Mouse (Mus musculus): ENCODE results near the gene Coq10b. TPM values are rescaled to one million over a fixed set of nuclear protein-coding genes. Genes with fewer than 3 reads are reported as not detected.

Coq10b gene
- polyA plus RNA-seq, 1 experiment from 2014 or later, result 32.9 TPM

- no peaks in the 10 kb centered on the region for H3K4me1 ChIP-seq (ENCODE audit: insufficient read depth, low read depth, low read length)
- no peak overlapping the region for H3K9ac ChIP-seq (replicated peaks; ENCODE audit: low read depth)
- no peak for DNase-seq (ENCODE audit: low spot score)
- H3K27ac ChIP-seq (ENCODE audit: low read length), result no peak overlapping the region
- H3K36me3 ChIP-seq (ENCODE audit: insufficient read depth, low read length), result no peaks in the 10 kb centered on the region
- H3K27me3 ChIP-seq (replicated peaks; ENCODE audit: insufficient read depth, low read length), result no peaks in the 10 kb centered on the region
- no peak for ATAC-seq
- no peak for TF ChIP-seq CTCF (IDR thresholded peaks at IDR 0.05)
- no peak for TF ChIP-seq EP300 (IDR thresholded peaks at IDR 0.05)
- H3K4me2 ChIP-seq (replicated peaks; ENCODE audit: low read depth, low read length), result no peak overlapping the region
- H3K4me3 ChIP-seq (ENCODE audit: low read depth, low read length), result no peak overlapping the region
- H3K9me3 ChIP-seq (ENCODE audit: low read length), result no peaks in the 10 kb centered on the region
These were observed 21.4 kb upstream of the Coq10b start for GRCm38 (mm10) chr1:55031026-55031779.

DNA sequence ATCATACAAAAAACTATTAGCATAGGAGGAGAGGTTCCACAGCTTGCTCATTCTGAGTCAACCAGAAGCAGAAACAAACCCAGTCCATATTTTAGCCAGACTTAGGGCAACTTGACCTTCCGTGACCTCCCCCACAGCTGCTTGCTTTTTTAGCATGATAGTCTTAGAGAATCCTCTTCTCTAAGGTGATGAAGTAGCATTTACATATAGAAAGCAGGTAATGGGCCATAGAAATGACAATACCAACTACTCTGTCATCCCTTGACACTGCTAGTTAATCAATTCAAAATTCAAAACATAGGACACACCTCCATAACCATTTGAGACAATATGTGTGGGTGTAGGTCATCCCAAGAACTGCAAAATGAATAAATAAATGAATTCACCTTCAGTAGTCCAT, 12.6 kb upstream of the Coq10b start:
- Histone ChIP-seq H3K4me2 (replicated peaks; ENCODE audit: low read depth, low read length) (no peak overlapping the region), H3K4me1 (ENCODE audit: insufficient read depth, low read depth, low read length) (no peaks in the 10 kb centered on the region), H3K27me3 (replicated peaks; ENCODE audit: insufficient read depth, low read length) (no peaks in the 10 kb centered on the region), H3K4me3 (ENCODE audit: low read depth, low read length) (no peak overlapping the region), H3K27ac (ENCODE audit: low read length) (no peak overlapping the region), H3K9ac (replicated peaks; ENCODE audit: low read depth) (no peak overlapping the region), H3K9me3 (ENCODE audit: low read length) (0 out of 2 replicates have a peak, but pooled peaks cover 6% of the 10 kb centered on the region), H3K36me3 (ENCODE audit: insufficient read depth, low read length) (no peaks in the 10 kb centered on the region)
- no peak for DNase-seq (ENCODE audit: low spot score)
- WGBS, result 90% methylated on average over 1 of the region's 1 CpGs
- no peak for ATAC-seq
- no peak for TF ChIP-seq EP300 (IDR thresholded peaks at IDR 0.05)
- TF ChIP-seq CTCF (IDR thresholded peaks at IDR 0.05), result no peak

DNA sequence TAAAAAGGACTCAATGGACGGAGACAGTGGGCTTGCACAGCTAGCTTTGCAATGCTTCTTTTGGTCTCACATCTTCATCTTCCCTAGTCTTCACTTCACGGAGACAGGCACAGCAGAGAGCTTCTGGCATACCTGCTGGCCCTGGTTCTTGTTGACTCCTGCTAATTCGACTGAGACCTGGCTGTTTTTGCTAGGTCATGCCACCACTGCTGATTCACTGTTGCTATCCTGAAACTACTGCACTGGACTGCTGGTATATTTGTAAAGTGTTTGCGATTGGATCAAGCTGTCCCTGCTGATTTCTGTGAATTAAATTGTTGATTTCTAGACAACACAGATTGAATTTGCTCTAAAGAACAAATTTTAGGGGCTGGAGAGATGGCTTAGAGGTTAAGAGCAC, 10.9 kb upstream of the Coq10b start:
- no peaks in the 10 kb centered on the region for H3K27me3 ChIP-seq (replicated peaks; ENCODE audit: insufficient read depth, low read length)
- no peak overlapping the region for H3K27ac ChIP-seq (ENCODE audit: low read length)
- H3K9ac ChIP-seq (replicated peaks; ENCODE audit: low read depth), result no peak overlapping the region
- DNase-seq (ENCODE audit: low spot score) (no peak), ATAC-seq (no peak)
- H3K9me3 ChIP-seq (ENCODE audit: low read length), result 0 out of 2 replicates have a peak, but pooled peaks cover 6% of the 10 kb centered on the region
- H3K4me2 ChIP-seq (replicated peaks; ENCODE audit: low read depth, low read length), result no peak overlapping the region
- TF ChIP-seq CTCF (IDR thresholded peaks at IDR 0.05) (no peak), EP300 (IDR thresholded peaks at IDR 0.05) (no peak)
- H3K36me3 ChIP-seq (ENCODE audit: insufficient read depth, low read length), result no peaks in the 10 kb centered on the region
- no peak overlapping the region for H3K4me3 ChIP-seq (ENCODE audit: low read depth, low read length)
- WGBS, result 87% methylated on average over 4 of the region's 4 CpGs
- no peaks in the 10 kb centered on the region for H3K4me1 ChIP-seq (ENCODE audit: insufficient read depth, low read depth, low read length)

DNA sequence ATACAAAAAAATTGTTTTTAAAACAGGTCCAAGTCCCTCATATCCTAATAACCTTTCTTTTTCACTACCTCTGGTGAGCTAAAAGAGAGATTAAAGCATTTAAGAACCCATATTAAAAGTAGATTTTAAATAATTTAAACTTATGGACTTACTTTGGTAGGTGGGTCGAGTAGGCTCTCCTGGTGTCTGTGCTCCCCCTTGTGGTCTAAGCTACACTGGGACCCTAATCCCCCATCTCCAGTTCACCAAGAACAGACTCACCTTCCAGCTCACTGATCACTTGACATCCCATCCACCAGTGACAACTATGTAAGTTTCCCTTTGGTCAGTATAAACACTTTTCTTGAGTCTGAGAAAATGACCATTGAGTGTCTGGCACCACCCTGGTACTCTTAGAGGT, 10.3 kb upstream of the Coq10b start:
- Histone ChIP-seq H3K9ac (replicated peaks; ENCODE audit: low read depth) (no peak overlapping the region), H3K27me3 (replicated peaks; ENCODE audit: insufficient read depth, low read length) (no peaks in the 10 kb centered on the region), H3K4me1 (ENCODE audit: insufficient read depth, low read depth, low read length) (no peaks in the 10 kb centered on the region), H3K36me3 (ENCODE audit: insufficient read depth, low read length) (no peaks in the 10 kb centered on the region), H3K4me3 (ENCODE audit: low read depth, low read length) (no peak overlapping the region), H3K9me3 (ENCODE audit: low read length) (0 out of 2 replicates have a peak, but pooled peaks cover 6% of the 10 kb centered on the region), H3K27ac (ENCODE audit: low read length) (no peak overlapping the region), H3K4me2 (replicated peaks; ENCODE audit: low read depth, low read length) (no peak overlapping the region)
- 54% methylated on average over 1 of the region's 1 CpGs for WGBS
- TF ChIP-seq CTCF (IDR thresholded peaks at IDR 0.05), result no peak
- no peak for TF ChIP-seq EP300 (IDR thresholded peaks at IDR 0.05)
- DNase-seq (ENCODE audit: low spot score) (no peak), ATAC-seq (no peak)

DNA sequence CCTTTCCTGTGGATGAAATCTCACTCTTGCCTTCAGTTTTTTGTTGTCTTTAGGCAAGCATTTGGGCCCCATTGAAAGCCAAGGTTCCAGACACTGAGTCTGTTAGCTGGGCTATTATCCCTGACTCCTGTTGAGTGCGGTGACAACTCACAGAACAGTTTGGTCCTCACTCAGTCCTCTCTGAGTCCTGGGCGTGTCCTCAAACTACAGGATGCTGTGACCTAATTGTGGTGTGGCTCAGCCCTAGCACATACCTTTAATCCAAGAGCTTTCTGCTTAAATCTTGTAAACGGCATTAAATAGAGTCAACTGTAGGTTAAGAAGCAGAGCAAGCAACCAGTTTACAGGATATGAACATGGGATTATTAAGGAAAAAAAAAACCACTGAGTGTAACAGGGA, 9.4 kb upstream of the Coq10b start:
- DNase-seq (ENCODE audit: low spot score) (no peak), ATAC-seq (no peak)
- WGBS, result 79% methylated on average over 3 of the region's 3 CpGs
- H3K4me2 ChIP-seq (replicated peaks; ENCODE audit: low read depth, low read length), result no peak overlapping the region
- H3K9me3 ChIP-seq (ENCODE audit: low read length), result 0 out of 2 replicates have a peak, but pooled peaks cover 6% of the 10 kb centered on the region
- H3K4me3 ChIP-seq (ENCODE audit: low read depth, low read length), result no peak overlapping the region
- no peaks in the 10 kb centered on the region for H3K36me3 ChIP-seq (ENCODE audit: insufficient read depth, low read length)
- no peaks in the 10 kb centered on the region for H3K4me1 ChIP-seq (ENCODE audit: insufficient read depth, low read depth, low read length)
- no peak for TF ChIP-seq EP300 (IDR thresholded peaks at IDR 0.05)
- no peak for TF ChIP-seq CTCF (IDR thresholded peaks at IDR 0.05)
- H3K9ac ChIP-seq (replicated peaks; ENCODE audit: low read depth), result no peak overlapping the region
- no peak overlapping the region for H3K27ac ChIP-seq (ENCODE audit: low read length)
- H3K27me3 ChIP-seq (replicated peaks; ENCODE audit: insufficient read depth, low read length), result no peaks in the 10 kb centered on the region

DNA sequence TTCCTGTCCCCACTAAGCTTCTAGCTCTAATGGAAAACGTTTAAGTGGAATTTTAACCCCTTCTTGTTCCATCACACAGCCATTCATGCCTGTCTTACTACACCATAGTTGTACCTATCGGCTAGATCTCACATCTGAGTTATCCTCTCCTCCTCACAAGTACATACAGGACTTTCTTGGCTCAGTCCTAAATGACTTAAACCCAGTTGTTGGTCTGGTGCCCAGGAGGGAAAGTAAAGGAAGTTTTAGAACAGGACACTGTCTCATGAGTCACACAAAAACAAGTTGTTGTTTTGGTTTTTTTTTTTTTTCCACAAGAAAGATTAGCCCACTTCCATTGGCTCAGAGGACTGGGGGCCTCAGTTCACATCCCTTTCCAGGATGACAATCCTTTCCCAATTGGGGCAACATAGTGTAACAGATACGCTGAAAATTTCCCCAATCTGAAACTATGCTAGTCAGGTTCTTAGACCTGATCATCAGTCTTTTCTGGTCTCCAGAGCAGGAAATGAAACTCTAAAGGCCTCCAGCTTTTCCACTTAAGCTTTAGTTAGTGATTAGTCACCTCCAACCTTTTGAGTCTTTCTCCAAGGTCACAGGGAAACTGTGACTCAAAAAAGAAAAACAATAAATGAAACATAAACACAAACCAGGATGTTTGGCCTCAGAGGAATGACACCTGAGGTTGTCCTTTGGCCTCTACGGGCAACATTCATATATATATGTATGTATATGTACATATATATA, 3.6 kb upstream of the Coq10b start:
- Histone ChIP-seq H3K4me1 (ENCODE audit: insufficient read depth, low read depth, low read length) (0 out of 2 replicates have a peak, but pooled peaks cover 3% of the 10 kb centered on the region), H3K36me3 (ENCODE audit: insufficient read depth, low read length) (no peaks in the 10 kb centered on the region), H3K4me2 (replicated peaks; ENCODE audit: low read depth, low read length) (no peak overlapping the region), H3K27me3 (replicated peaks; ENCODE audit: insufficient read depth, low read length) (no peaks in the 10 kb centered on the region), H3K9ac (replicated peaks; ENCODE audit: low read depth) (no peak overlapping the region), H3K4me3 (ENCODE audit: low read depth, low read length) (no peak overlapping the region), H3K27ac (ENCODE audit: low read length) (no peak overlapping the region), H3K9me3 (ENCODE audit: low read length) (no peaks in the 10 kb centered on the region)
- no peak for DNase-seq (ENCODE audit: low spot score)
- 66% methylated on average over 4 of the region's 4 CpGs for WGBS
- no peak for ATAC-seq
- no peak for TF ChIP-seq CTCF (IDR thresholded peaks at IDR 0.05)
- TF ChIP-seq EP300 (IDR thresholded peaks at IDR 0.05), result no peak
